Mouse (Mus musculus): ENCODE measurements around the gene Krt32. TPM values are rescaled to one million over a fixed set of nuclear protein-coding genes. Genes with fewer than 3 reads are reported as not detected.

Gene Krt32
- polyA plus RNA-seq, 1 experiment from 2014 or later = not detected

DNA sequence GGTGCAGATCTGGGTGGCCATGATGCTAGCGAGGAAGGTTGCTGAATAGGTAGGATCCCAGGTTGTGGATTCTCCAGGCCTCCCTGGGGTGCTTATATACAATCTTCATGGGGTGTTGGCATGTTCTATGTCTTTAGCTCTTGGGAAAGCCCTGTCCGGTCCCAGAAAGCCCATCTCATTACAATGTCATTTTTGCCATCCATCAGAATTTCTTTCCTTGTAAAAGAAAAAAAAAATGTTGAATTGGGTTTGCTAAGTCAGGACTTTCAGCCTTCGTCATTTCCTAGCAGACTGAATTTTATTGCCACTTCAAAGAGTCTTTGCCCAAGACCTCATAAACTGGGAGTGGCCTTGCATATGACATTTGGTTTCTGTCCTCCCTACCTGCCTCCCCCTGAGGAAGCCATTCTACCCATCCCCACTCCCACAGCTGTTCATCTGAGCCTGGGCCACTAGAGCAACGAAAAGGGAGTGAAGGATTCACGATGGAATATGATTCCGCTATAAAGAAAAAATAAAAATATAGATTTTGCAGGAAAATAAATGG, 17.6 kb upstream of the Krt32 start, which contains the start of gene Krt36:
Gene Krt36, minus strand, starts transcription at position 51 of the 547 bp plus-strand sequence.
- H3K9ac ChIP-seq (ENCODE audit: low read depth, low read length) = no peak within 1 kb of the TSS
- no peak within 1 kb of the TSS for H3K4me2 ChIP-seq (replicated peaks; ENCODE audit: low read depth, low read length)
- H3K9me3 ChIP-seq (ENCODE audit: control insufficient read depth, low read length) = no peaks in the 10 kb centered on the region
- WGBS = 91% methylated on average over 6 of the region's 6 CpGs
- no peak within 1 kb of the TSS for H3K4me3 ChIP-seq (ENCODE audit: low read depth, low read length)
- no peak for ATAC-seq (ENCODE audit: low FRiP score)
- DNase-seq (ENCODE audit: low spot score) = no peak
- H3K36me3 ChIP-seq (ENCODE audit: control insufficient read depth, insufficient read depth, low read length) = no peaks in the 10 kb centered on the region
- H3K27ac ChIP-seq (ENCODE audit: low read depth, low read length) = no peak within 1 kb of the TSS
- H3K4me1 ChIP-seq (replicated peaks; ENCODE audit: control insufficient read depth, insufficient read depth, low read length) = no peaks in the 10 kb centered on the region
- H3K27me3 ChIP-seq (ENCODE audit: control insufficient read depth, insufficient read depth, low read length) = no peaks in the 10 kb centered on the region

DNA sequence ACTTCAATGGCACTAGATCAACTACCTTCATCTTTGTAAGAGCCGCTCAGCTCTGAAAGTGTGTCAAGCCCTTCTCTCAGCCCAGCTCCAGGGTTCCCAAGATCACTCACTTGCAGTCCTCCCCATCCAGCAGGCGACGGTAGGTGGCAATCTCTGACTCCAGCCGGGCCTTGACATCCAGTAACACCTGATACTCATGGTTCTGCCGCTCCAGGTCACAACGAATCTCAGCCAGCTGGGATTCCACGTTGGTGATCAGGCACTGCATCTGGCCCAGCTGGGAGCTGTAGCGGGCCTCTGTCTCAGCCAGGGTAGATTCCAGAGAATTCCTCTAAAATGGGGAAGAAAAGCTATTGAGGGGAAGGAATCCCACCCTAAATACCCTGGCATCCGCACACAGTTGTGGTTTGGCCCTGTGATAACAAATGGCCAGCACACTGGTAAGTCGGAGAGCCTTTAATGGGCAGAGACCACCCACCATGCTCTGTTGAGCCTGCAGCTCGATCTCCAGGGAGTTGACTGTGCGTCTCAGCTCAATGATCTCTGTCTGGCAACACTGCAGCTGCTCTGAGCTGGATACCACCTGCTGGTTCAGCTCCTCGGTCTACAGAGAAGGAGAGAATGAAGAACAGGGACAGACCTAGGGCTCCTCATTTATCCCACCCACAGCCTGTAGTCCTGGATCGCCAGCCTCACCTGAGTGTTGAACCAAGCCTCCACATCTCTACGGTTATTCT, 14.8 kb upstream of the Krt32 start:
- WGBS = 67% methylated on average over 15 of the region's 15 CpGs
- no peak for ATAC-seq (ENCODE audit: low FRiP score)
- DNase-seq (ENCODE audit: low spot score) = peak; percentile 10

GRCm38 (mm10) chr11:100100391-100100790, 12.4 kb upstream of the Krt32 start:
- DNase-seq (ENCODE audit: low spot score) = no peak
- H3K4me1 ChIP-seq (replicated peaks; ENCODE audit: control insufficient read depth, insufficient read depth, low read length) = no peaks in the 10 kb centered on the region
- no peak for ATAC-seq (ENCODE audit: low FRiP score)
- H3K27ac ChIP-seq (ENCODE audit: low read depth, low read length) = no peak overlapping the region
- H3K27me3 ChIP-seq (ENCODE audit: control insufficient read depth, insufficient read depth, low read length) = no peaks in the 10 kb centered on the region
- H3K9ac ChIP-seq (ENCODE audit: low read depth, low read length) = no peak overlapping the region
- 82% methylated on average over 4 of the region's 4 CpGs for WGBS
- H3K36me3 ChIP-seq (ENCODE audit: control insufficient read depth, insufficient read depth, low read length) = no peaks in the 10 kb centered on the region
- no peak overlapping the region for H3K4me3 ChIP-seq (ENCODE audit: low read depth, low read length)
- H3K9me3 ChIP-seq (ENCODE audit: control insufficient read depth, low read length) = no peaks in the 10 kb centered on the region
- H3K4me2 ChIP-seq (replicated peaks; ENCODE audit: low read depth, low read length) = no peak overlapping the region

More for the DNA sequence above, 14.8 kb upstream of the Krt32 start:
- no peak overlapping the region for H3K4me3 ChIP-seq (ENCODE audit: low read depth, low read length)
- H3K27ac ChIP-seq (ENCODE audit: low read depth, low read length) = no peak overlapping the region
- no peak overlapping the region for H3K4me2 ChIP-seq (replicated peaks; ENCODE audit: low read depth, low read length)
- H3K27me3 ChIP-seq (ENCODE audit: control insufficient read depth, insufficient read depth, low read length) = no peaks in the 10 kb centered on the region
- no peaks in the 10 kb centered on the region for H3K9me3 ChIP-seq (ENCODE audit: control insufficient read depth, low read length)
- no peaks in the 10 kb centered on the region for H3K4me1 ChIP-seq (replicated peaks; ENCODE audit: control insufficient read depth, insufficient read depth, low read length)
- no peak overlapping the region for H3K9ac ChIP-seq (ENCODE audit: low read depth, low read length)
- H3K36me3 ChIP-seq (ENCODE audit: control insufficient read depth, insufficient read depth, low read length) = no peaks in the 10 kb centered on the region

- H3K9ac ChIP-seq (ENCODE audit: low read depth, low read length) = no peak overlapping the region
- no peaks in the 10 kb centered on the region for H3K4me1 ChIP-seq (replicated peaks; ENCODE audit: control insufficient read depth, insufficient read depth, low read length)
- no peaks in the 10 kb centered on the region for H3K9me3 ChIP-seq (ENCODE audit: control insufficient read depth, low read length)
- H3K4me3 ChIP-seq (ENCODE audit: low read depth, low read length) = no peak overlapping the region
- H3K27me3 ChIP-seq (ENCODE audit: control insufficient read depth, insufficient read depth, low read length) = no peaks in the 10 kb centered on the region
- no peak for ATAC-seq (ENCODE audit: low FRiP score)
- H3K4me2 ChIP-seq (replicated peaks; ENCODE audit: low read depth, low read length) = no peak overlapping the region
- no peak for DNase-seq (ENCODE audit: low spot score)
- no peak overlapping the region for H3K27ac ChIP-seq (ENCODE audit: low read depth, low read length)
- H3K36me3 ChIP-seq (ENCODE audit: control insufficient read depth, insufficient read depth, low read length) = no peaks in the 10 kb centered on the region
- 73% methylated on average over 9 of the region's 9 CpGs for WGBS
Measured at GRCm38 (mm10) chr11:100097819-100098218, 9.8 kb upstream of the Krt32 start.

GRCm38 (mm10) chr11:100096141-100096540, 8.1 kb upstream of the Krt32 start, which contains the start of gene Krt35:
TSS of gene Krt35 (minus strand) at chr11:100096241.
- H3K9me3 ChIP-seq (ENCODE audit: control insufficient read depth, low read length) = no peaks in the 10 kb centered on the region
- WGBS = 89% methylated on average over 9 of the region's 9 CpGs
- H3K4me1 ChIP-seq (replicated peaks; ENCODE audit: control insufficient read depth, insufficient read depth, low read length) = no peaks in the 10 kb centered on the region

GRCm38 (mm10) chr11:100088378-100089025, 476 bp upstream of the Krt32 start:
- H3K27ac ChIP-seq (ENCODE audit: low read depth, low read length) = no peak overlapping the region
- no peak overlapping the region for H3K4me2 ChIP-seq (replicated peaks; ENCODE audit: low read depth, low read length)
- no peak overlapping the region for H3K4me3 ChIP-seq (ENCODE audit: low read depth, low read length)
- no peaks in the 10 kb centered on the region for H3K27me3 ChIP-seq (ENCODE audit: control insufficient read depth, insufficient read depth, low read length)
- H3K9ac ChIP-seq (ENCODE audit: low read depth, low read length) = no peak overlapping the region
- H3K9me3 ChIP-seq (ENCODE audit: control insufficient read depth, low read length) = no peaks in the 10 kb centered on the region
- no peaks in the 10 kb centered on the region for H3K4me1 ChIP-seq (replicated peaks; ENCODE audit: control insufficient read depth, insufficient read depth, low read length)
- WGBS = 63% methylated on average over 7 of the region's 7 CpGs
- DNase-seq (ENCODE audit: low spot score) = no peak
- ATAC-seq (ENCODE audit: low FRiP score) = no peak
- H3K36me3 ChIP-seq (ENCODE audit: control insufficient read depth, insufficient read depth, low read length) = no peaks in the 10 kb centered on the region

More at GRCm38 (mm10) chr11:100096141-100096540, 8.1 kb upstream of the Krt32 start, which contains the start of gene Krt35:
- no peak for ATAC-seq (ENCODE audit: low FRiP score)
- Histone ChIP-seq H3K9ac (ENCODE audit: low read depth, low read length) (no peak within 1 kb of the TSS), H3K36me3 (ENCODE audit: control insufficient read depth, insufficient read depth, low read length) (no peaks in the 10 kb centered on the region), H3K4me3 (ENCODE audit: low read depth, low read length) (no peak within 1 kb of the TSS), H3K4me2 (replicated peaks; ENCODE audit: low read depth, low read length) (no peak within 1 kb of the TSS), H3K27ac (ENCODE audit: low read depth, low read length) (no peak within 1 kb of the TSS), H3K27me3 (ENCODE audit: control insufficient read depth, insufficient read depth, low read length) (no peaks in the 10 kb centered on the region)
- no peak for DNase-seq (ENCODE audit: low spot score)

DNA sequence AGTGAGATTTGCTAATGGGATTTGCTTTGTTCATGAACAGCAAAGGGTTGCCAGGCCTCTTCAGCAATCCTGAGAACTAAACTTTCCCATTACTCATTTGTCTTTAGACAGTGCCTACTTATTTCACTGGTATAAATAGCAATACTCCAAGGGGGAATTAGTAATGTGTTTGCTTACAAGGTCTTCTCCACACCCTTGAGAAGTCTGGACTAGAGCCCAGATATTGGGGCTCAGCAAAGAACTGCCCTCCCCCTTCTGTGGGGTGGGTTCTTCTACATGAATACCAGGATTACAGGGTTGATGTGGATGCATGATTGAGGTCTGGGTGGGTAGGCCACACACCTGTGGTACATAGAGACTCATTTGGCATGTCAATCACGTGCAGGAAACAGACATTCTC, 14.2 kb downstream of the Krt32 start:
- ATAC-seq (ENCODE audit: low FRiP score) (no peak), DNase-seq (ENCODE audit: low spot score) (no peak)
- 70% methylated on average over 1 of the region's 1 CpGs for WGBS
- H3K4me3 ChIP-seq (ENCODE audit: low read depth, low read length) = no peak overlapping the region
- H3K4me2 ChIP-seq (replicated peaks; ENCODE audit: low read depth, low read length) = no peak overlapping the region
- no peaks in the 10 kb centered on the region for H3K27me3 ChIP-seq (ENCODE audit: control insufficient read depth, insufficient read depth, low read length)
- no peak overlapping the region for H3K9ac ChIP-seq (ENCODE audit: low read depth, low read length)
- no peaks in the 10 kb centered on the region for H3K4me1 ChIP-seq (replicated peaks; ENCODE audit: control insufficient read depth, insufficient read depth, low read length)
- H3K27ac ChIP-seq (ENCODE audit: low read depth, low read length) = no peak overlapping the region
- H3K9me3 ChIP-seq (ENCODE audit: control insufficient read depth, low read length) = no peaks in the 10 kb centered on the region
- no peaks in the 10 kb centered on the region for H3K36me3 ChIP-seq (ENCODE audit: control insufficient read depth, insufficient read depth, low read length)

- no peaks in the 10 kb centered on the region for H3K27me3 ChIP-seq (ENCODE audit: control insufficient read depth, insufficient read depth, low read length)
- H3K27ac ChIP-seq (ENCODE audit: low read depth, low read length) = no peak overlapping the region
- DNase-seq (ENCODE audit: low spot score) (no peak), ATAC-seq (ENCODE audit: low FRiP score) (no peak)
- no peak overlapping the region for H3K4me2 ChIP-seq (replicated peaks; ENCODE audit: low read depth, low read length)
- H3K4me3 ChIP-seq (ENCODE audit: low read depth, low read length) = no peak overlapping the region
- H3K4me1 ChIP-seq (replicated peaks; ENCODE audit: control insufficient read depth, insufficient read depth, low read length) = no peaks in the 10 kb centered on the region
- WGBS = 76% methylated on average over 17 of the region's 17 CpGs
- no peaks in the 10 kb centered on the region for H3K9me3 ChIP-seq (ENCODE audit: control insufficient read depth, low read length)
- no peaks in the 10 kb centered on the region for H3K36me3 ChIP-seq (ENCODE audit: control insufficient read depth, insufficient read depth, low read length)
- no peak overlapping the region for H3K9ac ChIP-seq (ENCODE audit: low read depth, low read length)
Measured at GRCm38 (mm10) chr11:100067293-100068036, 20.6 kb downstream of the Krt32 start.
